Mouse (Mus musculus): ENCODE data around the gene Errfi1. TPM values are rescaled to one million over a fixed set of nuclear protein-coding genes. Genes with fewer than 3 reads are reported as not detected.

Errfi1 gene
- 45.0 TPM for polyA plus RNA-seq (2015; fragmentation: Illumina TruSeq; extraction: RNeasy Lipid Tissue Mini Kit (QIAGEN cat#74804); ENCODE audit: insufficient read depth, low replicate concordance)

GRCm38 (mm10) chr4:150853680-150854461 lies at the start of gene Errfi1:
Errfi1 (plus strand) TSS chr4:150853919.

DNA sequence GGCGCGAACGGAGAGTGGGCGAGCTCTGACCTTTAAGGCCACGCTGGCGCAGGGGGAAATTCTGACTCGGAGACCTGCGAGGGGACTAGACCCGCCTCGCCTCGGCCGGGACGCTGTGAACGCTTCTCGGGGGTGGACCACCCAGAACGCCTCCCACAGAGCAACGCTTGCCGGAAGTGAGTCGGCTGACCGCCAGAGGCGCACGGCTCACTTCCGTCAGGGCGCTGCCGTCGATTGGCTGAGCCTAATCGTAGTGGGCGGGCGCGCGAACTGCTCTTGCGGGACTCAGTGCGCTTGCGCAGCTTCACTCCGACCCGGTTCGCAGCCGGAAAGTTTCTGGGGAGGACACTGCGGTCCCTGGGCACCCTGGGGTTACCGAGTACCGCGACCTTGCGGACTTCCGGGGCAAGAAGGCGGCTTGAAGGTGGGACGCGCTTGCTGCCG lies 60.6 kb downstream of the Errfi1 start, which contains the start of the genes Park7 and Tnfrsf9:
TSS of gene Park7 (minus strand) at position 148 of the 444 bp plus-strand sequence.
TSS of gene Tnfrsf9 (plus strand) at position 273 of the 444 bp plus-strand sequence.

Other genes with a start within 250 kb of the Errfi1 start
- gene Slc45a1, start 201.7 kb upstream of the Errfi1 start, polyA plus RNA-seq (2015; fragmentation: Illumina TruSeq; extraction: RNeasy Lipid Tissue Mini Kit (QIAGEN cat#74804); ENCODE audit: insufficient read depth, low replicate concordance): not detected
- gene Park7, start 60.5 kb downstream of the Errfi1 start, polyA plus RNA-seq (2015; fragmentation: Illumina TruSeq; extraction: RNeasy Lipid Tissue Mini Kit (QIAGEN cat#74804); ENCODE audit: insufficient read depth, low replicate concordance): 123 TPM
- 7.7 TPM for gene Tnfrsf9, start 60.6 kb downstream of the Errfi1 start, polyA plus RNA-seq (2015; fragmentation: Illumina TruSeq; extraction: RNeasy Lipid Tissue Mini Kit (QIAGEN cat#74804); ENCODE audit: insufficient read depth, low replicate concordance)
- gene Uts2, start 143.2 kb downstream of the Errfi1 start, polyA plus RNA-seq (2015; fragmentation: Illumina TruSeq; extraction: RNeasy Lipid Tissue Mini Kit (QIAGEN cat#74804); ENCODE audit: insufficient read depth, low replicate concordance): not detected
- gene Per3, start 190.7 kb downstream of the Errfi1 start, polyA plus RNA-seq (2015; fragmentation: Illumina TruSeq; extraction: RNeasy Lipid Tissue Mini Kit (QIAGEN cat#74804); ENCODE audit: insufficient read depth, low replicate concordance): 7.4 TPM
- 82.4 TPM for gene Vamp3, start 204.0 kb downstream of the Errfi1 start, polyA plus RNA-seq (2015; fragmentation: Illumina TruSeq; extraction: RNeasy Lipid Tissue Mini Kit (QIAGEN cat#74804); ENCODE audit: insufficient read depth, low replicate concordance)
- gene Gm13090, start 235.7 kb downstream of the Errfi1 start, polyA plus RNA-seq (2015; fragmentation: Illumina TruSeq; extraction: RNeasy Lipid Tissue Mini Kit (QIAGEN cat#74804); ENCODE audit: insufficient read depth, low replicate concordance): not detected

All from spleen, adult 10 weeks (tissue).